Mouse (Mus musculus): ENCODE measurements around the gene Gm21440.
"Not testable (repeated sequence)": the region's sequence is repeated elsewhere in the genome, so short reads cannot be mapped to it uniquely, and the experiment has no call there.

The Gm21440 gene

DNA sequence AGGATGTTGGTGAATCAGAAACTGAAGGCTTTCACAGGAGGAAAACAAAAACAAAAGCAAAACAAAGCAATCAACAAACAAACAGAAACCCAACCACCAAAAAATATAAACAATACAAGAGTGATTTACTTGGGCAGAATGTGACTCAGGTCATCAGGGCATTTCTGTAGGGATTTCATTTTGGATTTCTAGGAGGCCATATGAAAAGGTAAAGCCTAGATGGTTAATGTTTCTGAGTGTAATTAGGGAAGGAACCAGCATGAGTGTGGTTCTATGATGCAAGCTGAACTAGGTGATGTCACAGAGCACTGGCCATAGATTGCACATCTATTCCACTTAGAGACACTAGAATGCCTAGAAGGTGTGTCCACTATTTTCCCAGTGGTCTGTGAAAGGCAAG, at the start of gene Gm21440, which contains the start of gene Gm21454:
Gene Gm21440, plus strand, starts transcription at position 301 of the 400 bp plus-strand sequence.
Gene Gm21454, plus strand, starts transcription at position 352 of the 400 bp plus-strand sequence.
- DNase-seq (ENCODE audit: low read depth, low spot score), result not testable (repeated sequence)

- DNase-seq (ENCODE audit: low read depth, low spot score), result not testable (repeated sequence)
Observed at GRCm38 (mm10) chrY:13223828-13224227, 28.4 kb upstream of the Gm21440 start, which contains the start of gene Gm21828. Gm21828 (minus strand) TSS chrY:13223928.
